In genomic region chr6:59180376-59180996, GRCm38 (mm10) we compare ENCODE assay signal across 9 mouse cellular contexts. TPM values are rescaled to one million over a fixed set of nuclear protein-coding genes. Genes with fewer than 3 reads are reported as not detected.
DNase-seq lines count a peak whose midpoint lies in the region; ATAC-seq lines count a peak whose summit lies in the region.
"Had no signal": no experiment of that assay in that cellular context is flagged by ENCODE, and none has a peak within 500 bp of the region (broad histone marks: within the 10 kb centered on the region; RNA-seq: fewer than 3 reads in every experiment).

No protein-coding gene starts in this region.

- H3K36me3 ChIP-seq in heart, embryonic 12.5 days, result no peaks in the 10 kb centered on the region
- H3K36me3 ChIP-seq in hindbrain, embryonic 13.5 days, result no peaks in the 10 kb centered on the region
- H3K36me3 ChIP-seq: lung, embryonic 15.5 days had no signal

- no peak overlapping the region for H3K4me2 ChIP-seq in heart, embryonic 12.5 days
- H3K4me2 ChIP-seq in hindbrain, embryonic 13.5 days, result no peak overlapping the region
- H3K4me2 ChIP-seq: lung, embryonic 15.5 days had no signal

- no peak for ATAC-seq in heart, embryonic 12.5 days (ENCODE audit: insufficient number of reproducible peaks, low FRiP score)
- ATAC-seq in hindbrain, embryonic 13.5 days (ENCODE audit: low FRiP score), result peak; percentile 90

- no peaks in the 10 kb centered on the region for H3K27me3 ChIP-seq in heart, embryonic 12.5 days (replicated peaks)
- H3K27me3 ChIP-seq in hindbrain, embryonic 13.5 days, result no peaks in the 10 kb centered on the region
- H3K27me3 ChIP-seq: lung, embryonic 15.5 days had no signal

- no peak overlapping the region for H3K9ac ChIP-seq in heart, embryonic 12.5 days
- no peak overlapping the region for H3K9ac ChIP-seq in hindbrain, embryonic 13.5 days
- H3K9ac ChIP-seq: lung, embryonic 15.5 days had no signal

- no peak overlapping the region for H3K4me3 ChIP-seq in heart, embryonic 12.5 days
- no peak overlapping the region for H3K4me3 ChIP-seq in hindbrain, embryonic 13.5 days
- H3K4me3 ChIP-seq: lung, embryonic 15.5 days had no signal

- peaks cover 8% of the 10 kb centered on the region; the same call in 1 of the 2 replicates for H3K4me1 ChIP-seq in heart, embryonic 12.5 days (replicated peaks)
- no peaks in the 10 kb centered on the region for H3K4me1 ChIP-seq in hindbrain, embryonic 13.5 days (replicated peaks)
- H3K4me1 ChIP-seq: lung, embryonic 15.5 days had no signal

- DNase-seq in heart, adult 11 months, result peak; percentile 81
- DNase-seq in brain, embryonic 18.5 days (ENCODE audit: low read depth, low spot score), result peak; percentile 59
- peak; percentile 33 for DNase-seq in fibroblast of lung, adult 2 months (ENCODE audit: low read depth)
- DNase-seq in layer of hippocampus, adult 8-10 months (ENCODE audit: low spot score in 2 of 2), result peak; percentile 58 to 63
- DNase-seq in lung, postnatal 36 days, result peak; percentile 87
- DNase-seq in right cerebral cortex, postnatal 14 days, result peak; percentile 42

- H3K9me3 ChIP-seq in heart, embryonic 12.5 days (replicated peaks), result no peaks in the 10 kb centered on the region
- H3K9me3 ChIP-seq in hindbrain, embryonic 13.5 days, result no peaks in the 10 kb centered on the region
- H3K9me3 ChIP-seq: lung, embryonic 15.5 days had no signal

- WGBS in heart, embryonic 12.5 days, result 44% methylated on average over 7 of the region's 7 CpGs
- WGBS in hindbrain, embryonic 13.5 days, result 50% methylated on average over 7 of the region's 7 CpGs

- no peak overlapping the region for H3K27ac ChIP-seq in heart, embryonic 12.5 days (ENCODE audit: poor library complexity, severe bottlenecking)
- H3K27ac ChIP-seq in hindbrain, embryonic 13.5 days, result no peak overlapping the region
- H3K27ac ChIP-seq: lung, embryonic 15.5 days had no signal

RNA-seq across cellular contexts. Expression of gene Tigd2, which starts 28.2 kb away (rescaled TPM):
- 16.0 and 16.3 TPM in 2 replicates for polyA plus RNA-seq in heart, embryonic 12.5 days (2016; fragmentation: Nextera tagmentation; extraction: Ambion mirVana)
- polyA plus RNA-seq in hindbrain, embryonic 13.5 days (2015; fragmentation: Nextera tagmentation; extraction: Ambion mirVana), result 11.0 and 11.1 TPM in 2 replicates
- total RNA-seq in layer of hippocampus, adult 8-10 months (2022), result 10 to 100 TPM; 14.1 to 17.9 (median 16.9) TPM

Comparison
In these comparisons a context has a peak if more than half of its experiments do, and no peak if none do; other contexts are left out.
1. DNase-seq: peak in every context shown above with its lines; median percentile 87 in lung, postnatal 36 days; 81 in heart, adult 11 months; 60 in layer of hippocampus, adult 8-10 months; 59 in brain, embryonic 18.5 days; 42 in right cerebral cortex, postnatal 14 days; 33 in fibroblast of lung, adult 2 months.